Mouse (Mus musculus): ENCODE results near the gene Vwa8. TPM values are rescaled to one million over a fixed set of nuclear protein-coding genes. Genes with fewer than 3 reads are reported as not detected.

Gene Vwa8
- total and polyA plus RNA-seq, 2 experiments from 2014 or later, result 8.1 to 19.5 TPM

DNA sequence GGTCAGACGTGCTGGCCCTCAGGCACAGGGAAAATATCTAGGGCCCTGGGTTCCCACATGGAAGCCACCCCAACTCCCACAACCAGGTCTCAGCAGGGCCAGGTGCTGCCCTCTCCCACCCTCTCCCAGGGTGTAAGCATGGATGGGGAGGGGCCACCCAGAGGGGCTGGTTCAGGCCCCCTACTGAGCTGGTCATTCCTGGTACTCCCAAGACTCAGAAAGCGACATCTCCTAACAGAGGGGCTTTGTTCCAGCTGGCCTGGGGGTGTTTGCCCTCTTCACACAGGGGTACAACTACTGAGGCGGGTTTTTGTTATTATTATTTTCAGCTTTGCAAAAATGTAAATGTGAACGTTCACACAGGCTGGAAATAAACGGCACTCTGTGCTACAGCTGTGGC is 386.3 kb downstream of the Vwa8 start:
- ATAC-seq (ENCODE audit: low FRiP score), result no peak
- Histone ChIP-seq H3K36me3 (ENCODE audit: insufficient read depth, low read length) (no peaks in the 10 kb centered on the region), H3K9ac (replicated peaks; ENCODE audit: low read length, poor library complexity, severe bottlenecking) (no peak overlapping the region), H3K9me3 (ENCODE audit: low read length) (no peaks in the 10 kb centered on the region), H3K4me2 (ENCODE audit: low read depth, low read length, poor library complexity, severe bottlenecking) (no peak overlapping the region), H3K4me1 (ENCODE audit: insufficient read depth, low read length) (no peaks in the 10 kb centered on the region), H3K27ac (ENCODE audit: low read depth, low read length) (no peak overlapping the region), H3K27me3 (ENCODE audit: insufficient read depth, low read length) (no peaks in the 10 kb centered on the region), H3K4me3 (ENCODE audit: low read depth, low read length) (no peak overlapping the region)
- WGBS, result 55% methylated on average over 5 of the region's 5 CpGs
- TF ChIP-seq CTCF (IDR thresholded peaks at IDR 0.05), result no peak
- no peak for DNase-seq (ENCODE audit: low spot score)

DNA sequence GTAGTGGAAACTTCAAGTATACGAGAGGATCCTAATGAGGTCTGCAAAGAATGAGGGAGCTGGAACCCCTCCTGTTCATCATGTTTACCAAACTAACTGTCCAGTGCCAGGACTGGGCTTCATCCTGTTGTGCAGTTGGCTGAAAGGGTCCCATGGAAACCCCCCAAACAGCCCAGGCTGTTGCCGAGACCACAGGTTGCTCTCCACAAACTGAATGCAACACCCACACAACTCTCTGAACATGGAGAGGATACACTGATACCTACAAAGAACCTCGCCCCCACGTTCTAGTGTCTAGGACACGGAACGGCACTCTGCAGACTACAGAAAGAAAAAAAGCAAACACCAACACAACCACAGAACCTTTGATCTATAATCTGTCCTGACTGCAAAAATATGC is 387.4 kb downstream of the Vwa8 start:
- no peak for TF ChIP-seq CTCF (IDR thresholded peaks at IDR 0.05)

DNA sequence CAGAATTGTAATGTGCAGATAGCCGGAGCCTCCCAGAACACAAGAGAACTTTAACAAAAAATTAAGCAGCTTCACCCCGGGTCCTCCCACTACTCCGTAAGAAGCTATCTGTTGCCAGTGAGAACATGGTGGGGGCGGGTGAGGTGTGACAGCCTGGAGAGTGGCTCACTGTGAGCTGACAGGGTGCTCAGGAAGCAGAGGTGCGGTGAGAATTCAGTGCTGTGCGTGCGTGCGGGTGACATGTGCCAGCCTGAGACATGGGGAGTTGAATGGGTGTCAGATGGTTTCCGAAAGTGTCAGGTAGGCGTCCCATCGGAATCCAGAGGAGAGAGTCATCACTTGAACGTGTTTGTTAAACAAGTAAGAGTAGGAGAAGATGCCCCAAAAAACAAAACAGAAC is 390.6 kb downstream of the Vwa8 start:
- TF ChIP-seq CTCF (IDR thresholded peaks at IDR 0.05), result no peak
- Histone ChIP-seq H3K4me3 (ENCODE audit: low read depth, low read length) (no peak overlapping the region), H3K9me3 (ENCODE audit: low read length) (no peaks in the 10 kb centered on the region), H3K4me1 (ENCODE audit: insufficient read depth, low read length) (no peaks in the 10 kb centered on the region; the same call in 1 of the 2 replicates), H3K4me2 (ENCODE audit: low read depth, low read length, poor library complexity, severe bottlenecking) (no peak overlapping the region), H3K9ac (replicated peaks; ENCODE audit: low read length, poor library complexity, severe bottlenecking) (no peak overlapping the region), H3K36me3 (ENCODE audit: insufficient read depth, low read length) (no peaks in the 10 kb centered on the region), H3K27ac (ENCODE audit: low read depth, low read length) (no peak overlapping the region), H3K27me3 (ENCODE audit: insufficient read depth, low read length) (no peaks in the 10 kb centered on the region)
- no peak for DNase-seq (ENCODE audit: low spot score)
- WGBS, result 88% methylated on average over 12 of the region's 12 CpGs
- no peak for ATAC-seq (ENCODE audit: low FRiP score)

More for the DNA sequence above, 387.4 kb downstream of the Vwa8 start:
- Histone ChIP-seq H3K4me1 (ENCODE audit: insufficient read depth, low read length) (no peaks in the 10 kb centered on the region), H3K27me3 (ENCODE audit: insufficient read depth, low read length) (no peaks in the 10 kb centered on the region), H3K4me2 (ENCODE audit: low read depth, low read length, poor library complexity, severe bottlenecking) (no peak overlapping the region), H3K9me3 (ENCODE audit: low read length) (no peaks in the 10 kb centered on the region), H3K27ac (ENCODE audit: low read depth, low read length) (no peak overlapping the region), H3K36me3 (ENCODE audit: insufficient read depth, low read length) (no peaks in the 10 kb centered on the region), H3K4me3 (ENCODE audit: low read depth, low read length) (no peak overlapping the region), H3K9ac (replicated peaks; ENCODE audit: low read length, poor library complexity, severe bottlenecking) (no peak overlapping the region)
- ATAC-seq (ENCODE audit: low FRiP score) (no peak), DNase-seq (ENCODE audit: low spot score) (peak; percentile 11)
- WGBS, result 76% methylated on average over 6 of the region's 6 CpGs

DNA sequence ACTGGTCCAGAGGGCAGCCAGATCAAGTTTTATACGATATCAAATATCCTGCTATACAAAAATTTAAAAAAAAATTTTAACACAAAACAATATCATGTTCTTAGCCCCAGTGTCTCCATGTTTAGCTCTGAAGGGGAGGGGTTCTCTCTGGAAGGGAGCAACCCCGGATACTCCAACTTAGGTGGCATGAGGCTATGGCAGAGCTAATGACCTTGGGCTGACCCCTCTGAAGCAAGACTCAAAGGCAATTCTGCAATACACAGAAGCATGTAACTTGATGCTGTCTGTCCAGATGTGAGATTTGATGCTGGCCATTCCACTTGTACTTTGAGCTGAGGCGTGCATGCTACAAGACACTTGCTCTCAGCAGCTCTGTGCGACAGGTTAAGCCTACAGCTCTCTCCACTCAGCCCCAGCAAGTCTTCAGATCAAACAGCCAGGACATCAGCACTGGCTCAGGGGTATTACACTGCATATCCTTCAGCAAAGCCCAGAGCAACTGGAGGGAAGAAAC is 392.3 kb downstream of the Vwa8 start:
- ATAC-seq (ENCODE audit: low FRiP score) (no peak), DNase-seq (ENCODE audit: low spot score) (no peak)
- H3K9me3 ChIP-seq (ENCODE audit: low read length), result no peaks in the 10 kb centered on the region
- no peak overlapping the region for H3K27ac ChIP-seq (ENCODE audit: low read depth, low read length)
- WGBS, result 91% methylated on average over 4 of the region's 4 CpGs
- H3K4me3 ChIP-seq (ENCODE audit: low read depth, low read length), result no peak overlapping the region
- H3K27me3 ChIP-seq (ENCODE audit: insufficient read depth, low read length), result no peaks in the 10 kb centered on the region
- no peak for TF ChIP-seq CTCF (IDR thresholded peaks at IDR 0.05)
- no peak overlapping the region for H3K4me2 ChIP-seq (ENCODE audit: low read depth, low read length, poor library complexity, severe bottlenecking)
- H3K4me1 ChIP-seq (ENCODE audit: insufficient read depth, low read length), result peaks cover 2% of the 10 kb centered on the region; the same call in 1 of the 2 replicates
- H3K36me3 ChIP-seq (ENCODE audit: insufficient read depth, low read length), result no peaks in the 10 kb centered on the region
- H3K9ac ChIP-seq (replicated peaks; ENCODE audit: low read length, poor library complexity, severe bottlenecking), result no peak overlapping the region

DNA sequence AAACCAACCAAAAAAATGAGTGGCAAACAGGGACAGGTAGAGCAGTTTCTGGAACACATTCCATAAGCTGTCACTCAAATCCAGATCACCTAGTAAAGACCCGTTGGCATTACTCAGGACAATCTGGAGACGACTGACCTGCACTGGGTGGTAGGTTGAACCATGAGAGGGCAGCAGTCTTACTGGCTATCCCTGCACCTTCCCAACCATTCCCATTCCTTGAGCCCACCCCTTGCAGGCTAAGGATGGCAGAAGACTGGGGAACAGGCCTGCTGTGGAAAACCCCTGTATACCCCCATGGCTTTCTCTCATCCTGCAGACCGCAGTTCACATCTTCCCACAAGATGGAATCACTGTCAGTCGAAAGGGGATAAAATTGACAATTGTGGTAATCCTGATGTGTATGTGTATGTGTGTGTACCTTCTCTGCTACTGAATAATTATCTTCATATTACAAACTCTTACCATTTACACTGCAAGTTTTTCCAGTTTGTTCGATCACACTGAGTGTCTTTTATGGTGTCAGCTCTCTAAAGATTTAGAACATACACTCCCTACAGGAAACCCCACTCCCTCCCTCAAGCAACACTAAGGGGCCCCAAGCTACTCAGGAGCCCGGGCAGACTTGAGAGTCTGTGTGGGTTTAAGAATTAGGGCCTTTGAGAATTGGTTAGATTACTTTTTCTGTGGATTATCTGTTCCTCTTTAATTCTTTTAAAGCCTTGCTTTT is 393.0 kb downstream of the Vwa8 start:
- Histone ChIP-seq H3K27ac (ENCODE audit: low read depth, low read length) (no peak overlapping the region), H3K9ac (replicated peaks; ENCODE audit: low read length, poor library complexity, severe bottlenecking) (no peak overlapping the region), H3K4me2 (ENCODE audit: low read depth, low read length, poor library complexity, severe bottlenecking) (no peak overlapping the region), H3K4me1 (ENCODE audit: insufficient read depth, low read length) (peaks cover 2% of the 10 kb centered on the region; the same call in 1 of the 2 replicates), H3K36me3 (ENCODE audit: insufficient read depth, low read length) (no peaks in the 10 kb centered on the region), H3K4me3 (ENCODE audit: low read depth, low read length) (no peak overlapping the region), H3K27me3 (ENCODE audit: insufficient read depth, low read length) (no peaks in the 10 kb centered on the region), H3K9me3 (ENCODE audit: low read length) (no peaks in the 10 kb centered on the region)
- 83% methylated on average over 6 of the region's 6 CpGs for WGBS
- no peak for DNase-seq (ENCODE audit: low spot score)
- ATAC-seq (ENCODE audit: low FRiP score), result no peak
- no peak for TF ChIP-seq CTCF (IDR thresholded peaks at IDR 0.05)

DNA sequence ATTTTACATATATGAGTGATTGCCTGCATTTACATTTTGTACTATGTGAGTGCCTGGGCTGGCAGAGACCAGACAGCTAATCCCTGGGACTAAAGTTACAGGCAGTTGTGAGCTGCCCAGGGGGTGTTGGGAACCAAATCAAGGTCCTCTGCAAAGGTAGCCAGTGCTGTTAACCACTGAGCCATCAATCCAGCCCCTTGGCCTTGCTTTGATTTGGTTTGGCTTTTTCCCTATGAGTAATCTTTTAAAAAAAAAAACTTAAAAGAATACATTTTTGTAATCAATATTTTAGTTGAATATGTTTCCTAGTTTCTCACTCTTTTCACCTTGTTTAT is 393.5 kb downstream of the Vwa8 start:
- H3K27me3 ChIP-seq (ENCODE audit: insufficient read depth, low read length), result no peaks in the 10 kb centered on the region
- TF ChIP-seq CTCF (IDR thresholded peaks at IDR 0.05), result no peak
- H3K4me1 ChIP-seq (ENCODE audit: insufficient read depth, low read length), result peaks cover 2% of the 10 kb centered on the region; the same call in 1 of the 2 replicates
- H3K4me3 ChIP-seq (ENCODE audit: low read depth, low read length), result no peak overlapping the region
- no peak overlapping the region for H3K9ac ChIP-seq (replicated peaks; ENCODE audit: low read length, poor library complexity, severe bottlenecking)
- H3K36me3 ChIP-seq (ENCODE audit: insufficient read depth, low read length), result no peaks in the 10 kb centered on the region
- no peak overlapping the region for H3K4me2 ChIP-seq (ENCODE audit: low read depth, low read length, poor library complexity, severe bottlenecking)
- no peaks in the 10 kb centered on the region for H3K9me3 ChIP-seq (ENCODE audit: low read length)
- no peak for DNase-seq (ENCODE audit: low spot score)
- ATAC-seq (ENCODE audit: low FRiP score), result no peak
- no peak overlapping the region for H3K27ac ChIP-seq (ENCODE audit: low read depth, low read length)
